Mouse (Mus musculus) embryonic stem cell, embryonic (primary cell): ENCODE results near the gene Aph1a.

Experiments used
- CTCF ChIA-PET, 4 experiments: fragments of 300-600 bp in 2 of 4; fragments of 350-600 bp in 2 of 4; sonication (Branson Sonifier 250); formaldehyde crosslinking; loops; one replicate each; lab custom pipeline; 2022; ENCODE audit warnings: inconsistent platforms in 2 of 4; lab: Charles Lee
- POLR2A ChIA-PET, 4 experiments: fragments of 300-600 bp in 2 of 4; fragments of 350-600 bp in 2 of 4; sonication (Branson Sonifier 250); formaldehyde crosslinking; loops; one replicate each; lab custom pipeline; 2022; ENCODE audit warnings: antibody characterized with exemption in 4 of 4, inconsistent platforms in 1 of 4; lab: Charles Lee

Gene Aph1a

DNA sequence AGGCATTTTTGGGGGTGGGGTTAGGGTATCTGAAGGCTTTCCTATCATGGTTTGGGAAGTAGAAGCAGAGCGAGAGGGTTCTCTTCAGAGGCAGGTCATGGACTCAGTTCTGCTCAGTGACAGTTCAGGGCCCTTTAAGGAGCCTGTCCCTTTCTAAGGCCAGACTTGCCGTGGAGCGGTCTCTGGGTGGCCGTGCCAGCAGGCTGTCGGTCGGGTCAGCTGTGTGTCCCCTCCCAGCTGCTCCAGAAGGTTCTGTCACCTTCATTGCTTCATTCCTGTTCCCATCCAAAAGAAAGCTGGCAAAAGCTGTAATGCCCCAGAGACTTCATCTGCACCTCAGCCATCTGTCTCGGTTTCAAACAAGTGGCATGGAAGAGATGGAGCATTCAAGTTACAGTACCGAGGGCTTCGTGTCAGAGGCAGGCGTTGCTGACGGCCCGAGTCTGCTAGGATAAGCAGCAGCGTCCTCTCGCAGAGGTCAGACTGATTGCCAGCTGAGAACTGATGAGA, 52.0 kb downstream of the Aph1a start:
- ChIA-PET POLR2A (interaction anchor here in 2 of 4 experiments (0.6 to 7.9 kb wide), 4 partner anchors 9 to 111 kb away, joined by 3 to 69 read pairs (median 6); no protein-coding TSS in a partner anchor), CTCF (no interaction called here)
